Mouse (Mus musculus): ENCODE results near the gene Lhfpl3.

- TF ChIP-seq EP300 (IDR thresholded peaks at IDR 0.05; ENCODE audit: insufficient read depth, low read depth, low read length) (no peak), CTCF (IDR thresholded peaks at IDR 0.05) (no peak), POLR2A (IDR thresholded peaks at IDR 0.05; ENCODE audit: insufficient read depth, low read depth, low read length) (no peak)
Measured at GRCm38 (mm10) chr5:23035727-23036029, 289.8 kb downstream of the Lhfpl3 start.

Data from heart, adult 2 months (tissue).